Comparison of ENCODE assay signal across 7 mouse cellular contexts in genomic region chr11:121434156-121435155, GRCm38 (mm10). TPM values are rescaled to one million over a fixed set of nuclear protein-coding genes. Genes with fewer than 3 reads are reported as not detected.
DNase-seq lines count a peak whose midpoint lies in the region; ATAC-seq lines count a peak whose summit lies in the region.

Gene Fn3k, plus strand, starts transcription at chr11:121434913.

- H3K9me3 ChIP-seq in embryonic facial prominence, embryonic 13.5 days = no peaks in the 10 kb centered on the region
- H3K9me3 ChIP-seq in limb, embryonic 13.5 days = no peaks in the 10 kb centered on the region
- H3K9me3 ChIP-seq in midbrain, embryonic 15.5 days = no peaks in the 10 kb centered on the region

- no peak within 1 kb of the TSS; the same call in 1 of the 2 replicates for H3K27ac ChIP-seq in embryonic facial prominence, embryonic 13.5 days
- H3K27ac ChIP-seq in limb, embryonic 13.5 days = no peak within 1 kb of the TSS
- peak within 1 kb of the TSS; percentile 71 for H3K27ac ChIP-seq in midbrain, embryonic 15.5 days

- H3K27me3 ChIP-seq in embryonic facial prominence, embryonic 13.5 days = no peaks in the 10 kb centered on the region
- 0 out of 2 replicates have a peak, but pooled peaks cover 5% of the 10 kb centered on the region for H3K27me3 ChIP-seq in limb, embryonic 13.5 days
- H3K27me3 ChIP-seq in midbrain, embryonic 15.5 days (replicated peaks) = no peaks in the 10 kb centered on the region

- 8% methylated on average over 30 of the region's 30 CpGs for WGBS in embryonic facial prominence, embryonic 13.5 days
- WGBS in limb, embryonic 13.5 days = 7% methylated on average over 30 of the region's 30 CpGs
- 6% methylated on average over 30 of the region's 30 CpGs for WGBS in midbrain, embryonic 15.5 days

- peak within 1 kb of the TSS; percentile 45 for H3K4me3 ChIP-seq in embryonic facial prominence, embryonic 13.5 days
- peak within 1 kb of the TSS; percentile 45 for H3K4me3 ChIP-seq in limb, embryonic 13.5 days
- H3K4me3 ChIP-seq in midbrain, embryonic 15.5 days = peak within 1 kb of the TSS; percentile 53

- ATAC-seq in embryonic facial prominence, embryonic 13.5 days (ENCODE audit: insufficient number of reproducible peaks, insufficient read depth, low FRiP score, low TSS enrichment, low read depth) = peak; percentile 78
- ATAC-seq in limb, embryonic 13.5 days (ENCODE audit: low FRiP score, low read depth) = peak; percentile 90
- ATAC-seq in midbrain, embryonic 15.5 days (replicated peaks) = peak; percentile 98

- peak within 1 kb of the TSS; percentile 75 for H3K4me2 ChIP-seq in embryonic facial prominence, embryonic 13.5 days
- peak within 1 kb of the TSS; percentile 84 for H3K4me2 ChIP-seq in limb, embryonic 13.5 days (replicated peaks)
- H3K4me2 ChIP-seq in midbrain, embryonic 15.5 days = peak within 1 kb of the TSS; percentile 88

- H3K4me1 ChIP-seq in embryonic facial prominence, embryonic 13.5 days = peaks cover 20% of the 10 kb centered on the region
- H3K4me1 ChIP-seq in limb, embryonic 13.5 days = peaks cover 15% of the 10 kb centered on the region
- peaks cover 26% of the 10 kb centered on the region for H3K4me1 ChIP-seq in midbrain, embryonic 15.5 days

- peak; percentile 61 to 70 for DNase-seq in adrenal gland, postnatal 4 days (ENCODE audit: low spot score in 2 of 2)
- DNase-seq in heart, adult 8-10 months (ENCODE audit: low spot score) = peak; percentile 88
- peak; percentile 96 for DNase-seq in kidney, adult 9 months
- DNase-seq in spleen, adult 18-20 months = peak; percentile 70 to 82

- peaks cover 15% of the 10 kb centered on the region for H3K36me3 ChIP-seq in embryonic facial prominence, embryonic 13.5 days
- H3K36me3 ChIP-seq in limb, embryonic 13.5 days = peaks cover 13% of the 10 kb centered on the region
- no peaks in the 10 kb centered on the region for H3K36me3 ChIP-seq in midbrain, embryonic 15.5 days (replicated peaks)

- H3K9ac ChIP-seq in embryonic facial prominence, embryonic 13.5 days = peak within 1 kb of the TSS; percentile 64
- peak within 1 kb of the TSS; percentile 58 for H3K9ac ChIP-seq in limb, embryonic 13.5 days
- H3K9ac ChIP-seq in midbrain, embryonic 15.5 days = peak within 1 kb of the TSS; percentile 53

RNA-seq across cellular contexts. Expression of gene Fn3k, which starts in this region (rescaled TPM):
- 1 to 10 TPM; 5.3 to 5.4 TPM for total RNA-seq in adrenal gland, postnatal 4 days (2021)
- polyA plus RNA-seq in embryonic facial prominence, embryonic 13.5 days (2015; fragmentation: Nextera tagmentation; extraction: Ambion mirVana) = 1.3 and 1.4 TPM in 2 replicates
- 10 to 100 TPM; 26.4 to 33.5 (median 30.8) TPM for total RNA-seq in heart, adult 8-10 months (2022)
- polyA plus RNA-seq in limb, embryonic 13.5 days (2015; fragmentation: Nextera tagmentation; extraction: Ambion mirVana) = 0.47 and 0.91 TPM in 2 replicates
- 4.4 and 5.0 TPM in 2 replicates for polyA plus RNA-seq in midbrain, embryonic 15.5 days (2015; fragmentation: Nextera tagmentation; extraction: Ambion mirVana)

Comparison
In these comparisons a context has a peak if more than half of its experiments do, and no peak if none do; other contexts are left out.
1. RNA of gene Fn3k (total RNA-seq): 26.4 to 33.5 TPM in heart, adult 8-10 months; 5.3 to 5.4 TPM in adrenal gland, postnatal 4 days; every median in the first group is over 4 times any median in the second.
2. Peak in ATAC-seq, H3K4me3 ChIP-seq, H3K9ac ChIP-seq and H3K4me2 ChIP-seq in limb, embryonic 13.5 days; RNA of the gene not detected or under 1 TPM.
3. Peak in every context shown above with its lines, with median percentiles within 50 percentile points of each other: DNase-seq, ATAC-seq, H3K4me2 ChIP-seq, H3K4me3 ChIP-seq and H3K9ac ChIP-seq.